Mouse (Mus musculus) forebrain, embryonic 11.5 days (tissue): ENCODE data around the gene Magoh. TPM values are rescaled to one million over a fixed set of nuclear protein-coding genes. Genes with fewer than 3 reads are reported as not detected.

Source experiments
- ATAC-seq: fragments of 200-750 bp; cut with Nextera tagmentation; replicated peaks from 2 replicates; pipeline ENCODE4 v1.8.0; 2017; ENCODE audit warnings: moderate TSS enrichment; ENCODE audit not compliant: low FRiP score
- DNase-seq: peaks from one replicate; pipeline ENCODE4 v3.0.0-alpha.2; 2017; ENCODE audit warnings: low spot score
- H3K27ac ChIP-seq: fragments of 300-500 bp; sonication (generic); 2 replicates; pipeline ENCODE4 v1.5.1; 2014; ENCODE audit warnings: low read depth, low read length
- H3K27me3 ChIP-seq: fragments of 300-500 bp; sonication (generic); 2 replicates; pipeline ENCODE4 v1.6.1; 2014; ENCODE audit warnings: mild to moderate bottlenecking, low read length, mixed read lengths; ENCODE audit not compliant: control insufficient read depth, insufficient read depth
- H3K36me3 ChIP-seq: fragments of 300-500 bp; sonication (generic); 2 replicates; pipeline ENCODE4 v1.6.1; 2014; ENCODE audit warnings: mild to moderate bottlenecking, low read length, moderate library complexity, mixed read lengths; ENCODE audit not compliant: control insufficient read depth, insufficient read depth
- H3K4me1 ChIP-seq: fragments of 300-500 bp; sonication (generic); replicated peaks from 2 replicates; pipeline ENCODE4 v1.6.1; 2014; ENCODE audit warnings: low read length, mixed read lengths; ENCODE audit not compliant: control insufficient read depth, insufficient read depth
- H3K4me2 ChIP-seq: fragments of 300-500 bp; sonication (generic); 2 replicates; pipeline ENCODE4 v1.6.1; 2014; ENCODE audit warnings: low read depth, mild to moderate bottlenecking, low read length, moderate library complexity, mixed read lengths; ENCODE audit not compliant: severe bottlenecking
- H3K4me3 ChIP-seq: fragments of 300-500 bp; sonication (generic); 2 replicates; pipeline ENCODE4 v1.5.1; 2014; ENCODE audit warnings: low read depth, low read length
- H3K9ac ChIP-seq: fragments of 300-500 bp; sonication (generic); 2 replicates; pipeline ENCODE4 v1.6.1; 2014; ENCODE audit warnings: low read length
- H3K9me3 ChIP-seq: fragments of 300-500 bp; sonication (generic); 2 replicates; pipeline ENCODE4 v1.6.1; 2016; ENCODE audit warnings: low read length, mixed read lengths; ENCODE audit not compliant: control insufficient read depth
- WGBS: fragments of 180-500 bp; shearing (Covaris S2); extraction: QIAGEN DNeasy Blood & Tissue Kit; methylation state at CpG from one replicate; pipeline ENCODE4 v1.1.7; 2014; 5-methylcytosine and 5-hydroxymethylcytosine counted together
- polyA plus RNA-seq: library from polyadenylated mRNA; unstranded; fragments of >200 nt; fragmentation: Nextera tagmentation; extraction: Ambion mirVana; gene quantifications from 2 replicates; pipeline ENCODE4 v1.2.1, GENCODE M21; 2014

Magoh gene
- 214 and 246 TPM in 2 replicates for polyA plus RNA-seq

GRCm38 (mm10) chr4:107879254-107880050, at the start of gene Magoh:
Magoh (plus strand) TSS chr4:107879755.
- Histone ChIP-seq H3K27me3 (no peaks in the 10 kb centered on the region), H3K27ac (no peak within 1 kb of the TSS), H3K9ac (peak within 1 kb of the TSS; percentile 81), H3K4me2 (peak within 1 kb of the TSS; percentile 66), H3K36me3 (peaks cover 3% of the 10 kb centered on the region; the same call in 1 of the 2 replicates), H3K9me3 (no peaks in the 10 kb centered on the region), H3K4me3 (peak within 1 kb of the TSS; percentile 80), H3K4me1 (peaks cover 4% of the 10 kb centered on the region)
- WGBS = 3% methylated on average over 48 of the region's 48 CpGs
- peak; percentile 95 for ATAC-seq
- DNase-seq = peak; percentile 97

GRCm38 (mm10) chr4:107830189-107830588, 49.4 kb upstream of the Magoh start:
- Histone ChIP-seq H3K4me2 (no peak overlapping the region), H3K4me3 (no peak overlapping the region), H3K4me1 (peaks cover 52% of the 10 kb centered on the region), H3K9me3 (no peaks in the 10 kb centered on the region), H3K27me3 (no peaks in the 10 kb centered on the region), H3K36me3 (no peaks in the 10 kb centered on the region), H3K27ac (peak overlapping the region; percentile 79), H3K9ac (peak overlapping the region; percentile 14; the same call in 1 of the 2 replicates)
- no peak for DNase-seq
- no peak for ATAC-seq
- WGBS = 68% methylated on average over 10 of the region's 10 CpGs

- peak overlapping the region; percentile 79 for H3K27ac ChIP-seq
- H3K27me3 ChIP-seq = no peaks in the 10 kb centered on the region
- H3K36me3 ChIP-seq = no peaks in the 10 kb centered on the region
- peak; percentile 53 for ATAC-seq
- no peak for DNase-seq
- H3K4me2 ChIP-seq = no peak overlapping the region
- H3K9ac ChIP-seq = peak overlapping the region; percentile 45
- WGBS = 29% methylated on average over 7 of the region's 7 CpGs
- peaks cover 58% of the 10 kb centered on the region for H3K4me1 ChIP-seq
- H3K4me3 ChIP-seq = no peak overlapping the region
- H3K9me3 ChIP-seq = no peaks in the 10 kb centered on the region
Measured at GRCm38 (mm10) chr4:107830821-107831221, 48.7 kb upstream of the Magoh start.

- Histone ChIP-seq H3K27me3 (no peaks in the 10 kb centered on the region), H3K4me3 (no peak overlapping the region), H3K27ac (peak overlapping the region; percentile 79; the same call in 1 of the 2 replicates), H3K9me3 (no peaks in the 10 kb centered on the region), H3K4me2 (no peak overlapping the region), H3K4me1 (peaks cover 67% of the 10 kb centered on the region), H3K36me3 (no peaks in the 10 kb centered on the region), H3K9ac (no peak overlapping the region; the same call in 1 of the 2 replicates)
- DNase-seq = no peak
- 95% methylated on average over 6 of the region's 6 CpGs for WGBS
- ATAC-seq = no peak
Measured at GRCm38 (mm10) chr4:107831678-107832077, 47.9 kb upstream of the Magoh start.

GRCm38 (mm10) chr4:107833525-107833924, 46.0 kb upstream of the Magoh start:
- Histone ChIP-seq H3K4me2 (no peak overlapping the region), H3K4me3 (no peak overlapping the region), H3K9me3 (no peaks in the 10 kb centered on the region), H3K4me1 (peaks cover 73% of the 10 kb centered on the region), H3K27ac (no peak overlapping the region), H3K9ac (no peak overlapping the region), H3K36me3 (no peaks in the 10 kb centered on the region), H3K27me3 (no peaks in the 10 kb centered on the region)
- ATAC-seq (no peak), DNase-seq (no peak)
- 80% methylated on average over 5 of the region's 5 CpGs for whole genome bisulfite sequencing

GRCm38 (mm10) chr4:107834643-107835314, 44.8 kb upstream of the Magoh start:
- DNase-seq (peak; percentile 57), ATAC-seq (peak; percentile 11; the same call in 1 of the 2 replicates)
- Histone ChIP-seq H3K4me2 (no peak overlapping the region), H3K4me3 (no peak overlapping the region), H3K4me1 (peaks cover 62% of the 10 kb centered on the region), H3K9me3 (no peaks in the 10 kb centered on the region), H3K9ac (peak overlapping the region; percentile 53; the same call in 1 of the 2 replicates), H3K27me3 (no peaks in the 10 kb centered on the region), H3K36me3 (no peaks in the 10 kb centered on the region), H3K27ac (peak overlapping the region; percentile 93)
- 44% methylated on average over 22 of the region's 22 CpGs for WGBS

- peak overlapping the region; percentile 53 for H3K9ac ChIP-seq
- peak overlapping the region; percentile 24; the same call in 1 of the 2 replicates for H3K4me2 ChIP-seq
- ATAC-seq (peak; percentile 45), DNase-seq (no peak)
- no peaks in the 10 kb centered on the region for H3K9me3 ChIP-seq
- H3K4me1 ChIP-seq = peaks cover 55% of the 10 kb centered on the region
- no peak overlapping the region for H3K4me3 ChIP-seq
- H3K36me3 ChIP-seq = no peaks in the 10 kb centered on the region
- WGBS = 10% methylated on average over 5 of the region's 5 CpGs
- no peaks in the 10 kb centered on the region for H3K27me3 ChIP-seq
- H3K27ac ChIP-seq = peak overlapping the region; percentile 93
Measured at GRCm38 (mm10) chr4:107835508-107835909, 44.0 kb upstream of the Magoh start.

GRCm38 (mm10) chr4:107836758-107837157, 42.8 kb upstream of the Magoh start:
- DNase-seq = peak; percentile 83

More at GRCm38 (mm10) chr4:107836758-107837157, 42.8 kb upstream of the Magoh start:
- no peak overlapping the region for H3K9ac ChIP-seq
- peaks cover 45% of the 10 kb centered on the region for H3K4me1 ChIP-seq
- no peaks in the 10 kb centered on the region for H3K9me3 ChIP-seq
- peak overlapping the region; percentile 93 for H3K27ac ChIP-seq
- ATAC-seq = peak; percentile 63
- peak overlapping the region; percentile 24; the same call in 1 of the 2 replicates for H3K4me2 ChIP-seq
- no peak overlapping the region for H3K4me3 ChIP-seq
- no peaks in the 10 kb centered on the region for H3K36me3 ChIP-seq
- 42% methylated on average over 5 of the region's 5 CpGs for WGBS
- no peaks in the 10 kb centered on the region for H3K27me3 ChIP-seq
